Mouse (Mus musculus) kidney, postnatal 36 days (tissue): Measurements from ENCODE around the gene Fam53b.

ENCODE experiments used
- DNase-seq, 2 experiments: peaks; one replicate each; pipeline ENCODE4 v3.0.0; 2021 to 2022; ENCODE audit warnings: mixed read lengths in 2 of 2

Fam53b gene

GRCm38 (mm10) chr7:132703515-132704309 lies 110.0 kb downstream of the Fam53b start:
- peak in 1 of 2 experiments; percentile 39 for DNase-seq

- no peak for DNase-seq
These were observed 111.1 kb downstream of the Fam53b start for GRCm38 (mm10) chr7:132702492-132703070.

GRCm38 (mm10) chr7:132702024-132702423 lies 111.7 kb downstream of the Fam53b start:
- no peak for DNase-seq

- no peak for DNase-seq
These were observed 112.3 kb downstream of the Fam53b start for GRCm38 (mm10) chr7:132701412-132701811.

- no peak for DNase-seq
These were observed 113.6 kb downstream of the Fam53b start for GRCm38 (mm10) chr7:132700107-132700506.

- no peak for DNase-seq
These were observed 114.0 kb downstream of the Fam53b start for GRCm38 (mm10) chr7:132699639-132700038.

GRCm38 (mm10) chr7:132699165-132699564 lies 114.5 kb downstream of the Fam53b start:
- DNase-seq: no peak

GRCm38 (mm10) chr7:132698737-132699136 lies 114.9 kb downstream of the Fam53b start:
- no peak for DNase-seq

- DNase-seq: no peak
These were observed 116.4 kb downstream of the Fam53b start for GRCm38 (mm10) chr7:132697258-132697796.

GRCm38 (mm10) chr7:132693561-132693960 lies 120.1 kb downstream of the Fam53b start:
- DNase-seq: peak; percentile 80 to 82

GRCm38 (mm10) chr7:132692719-132693118 lies 121.0 kb downstream of the Fam53b start:
- DNase-seq: peak; percentile 78 to 79

- DNase-seq: no peak
These were observed 122.8 kb downstream of the Fam53b start for GRCm38 (mm10) chr7:132690716-132691472.

- no peak for DNase-seq
These were observed 124.0 kb downstream of the Fam53b start for GRCm38 (mm10) chr7:132689722-132690121.

- no peak for DNase-seq
These were observed 125.0 kb downstream of the Fam53b start for GRCm38 (mm10) chr7:132688721-132689120.

- DNase-seq: peak in 1 of 2 experiments; percentile 30
These were observed 125.8 kb downstream of the Fam53b start for GRCm38 (mm10) chr7:132687897-132688296.

- DNase-seq: no peak
These were observed 127.2 kb downstream of the Fam53b start for GRCm38 (mm10) chr7:132686515-132686914.

- no peak for DNase-seq
These were observed 129.8 kb downstream of the Fam53b start for GRCm38 (mm10) chr7:132683923-132684322.

- no peak for DNase-seq
These were observed 130.8 kb downstream of the Fam53b start for GRCm38 (mm10) chr7:132682901-132683300.

- DNase-seq: no peak
These were observed 131.3 kb downstream of the Fam53b start for GRCm38 (mm10) chr7:132682336-132682735.

- no peak for DNase-seq
These were observed 131.9 kb downstream of the Fam53b start for GRCm38 (mm10) chr7:132681831-132682230.

GRCm38 (mm10) chr7:132681296-132681695 lies 132.4 kb downstream of the Fam53b start:
- DNase-seq: peak in 1 of 2 experiments; percentile 47

- no peak for DNase-seq
These were observed 134.1 kb downstream of the Fam53b start for GRCm38 (mm10) chr7:132679549-132679948.

- no peak for DNase-seq
These were observed 134.6 kb downstream of the Fam53b start for GRCm38 (mm10) chr7:132679117-132679516.
